Mouse (Mus musculus) forebrain, embryonic 15.5 days (tissue): ENCODE measurements around the gene Sdsl. TPM values are rescaled to one million over a fixed set of nuclear protein-coding genes. Genes with fewer than 3 reads are reported as not detected.

ENCODE experiments used
- ATAC-seq: fragments of 200-750 bp; cut with Nextera tagmentation; replicated peaks from 2 replicates; pipeline ENCODE4 v1.8.0; 2017; ENCODE audit warnings: mild to moderate bottlenecking, moderate TSS enrichment, moderate library complexity
- H3K27ac ChIP-seq: fragments of 300-500 bp; sonication (generic); replicated peaks from 2 replicates; pipeline ENCODE4 v1.5.1; 2015; ENCODE audit warnings: mild to moderate bottlenecking, inconsistent platforms
- H3K27me3 ChIP-seq: fragments of 300-500 bp; sonication (generic); 2 replicates; pipeline ENCODE4 v1.6.1; 2015; ENCODE audit warnings: inconsistent platforms
- H3K36me3 ChIP-seq: fragments of 300-500 bp; sonication (generic); 2 replicates; pipeline ENCODE4 v1.6.1; 2015; ENCODE audit warnings: mild to moderate bottlenecking, inconsistent platforms
- H3K4me1 ChIP-seq: fragments of 300-500 bp; sonication (generic); 2 replicates; pipeline ENCODE4 v1.6.1; 2015; ENCODE audit warnings: inconsistent platforms
- H3K4me2 ChIP-seq: fragments of 300-500 bp; sonication (generic); replicated peaks from 2 replicates; pipeline ENCODE4 v1.6.1; 2015; ENCODE audit warnings: mild to moderate bottlenecking, inconsistent platforms
- H3K4me3 ChIP-seq: fragments of 300-500 bp; sonication (generic); 2 replicates; pipeline ENCODE4 v1.5.1; 2015; ENCODE audit warnings: mild to moderate bottlenecking, inconsistent platforms
- H3K9ac ChIP-seq: fragments of 300-500 bp; sonication (generic); replicated peaks from 2 replicates; pipeline ENCODE4 v1.6.1; 2015; ENCODE audit warnings: mild to moderate bottlenecking, inconsistent platforms
- H3K9me3 ChIP-seq: fragments of 300-500 bp; sonication (generic); 2 replicates; pipeline ENCODE4 v1.6.1; 2016; ENCODE audit warnings: inconsistent platforms
- WGBS: fragments of 180-500 bp; shearing (Covaris S2); methylation state at CpG from one replicate; pipeline ENCODE4 v1.1.7; 2015; ENCODE audit warnings: mixed read lengths; 5-methylcytosine and 5-hydroxymethylcytosine counted together
- polyA plus RNA-seq: library from polyadenylated mRNA; unstranded; fragments of >200 nt; fragmentation: Nextera tagmentation; extraction: Ambion mirVana; gene quantifications from 2 replicates; pipeline ENCODE4 v1.2.1, GENCODE M21; 2015

Sdsl gene
- polyA plus RNA-seq, 1 experiment from 2014 or later = 2.6 TPM

DNA sequence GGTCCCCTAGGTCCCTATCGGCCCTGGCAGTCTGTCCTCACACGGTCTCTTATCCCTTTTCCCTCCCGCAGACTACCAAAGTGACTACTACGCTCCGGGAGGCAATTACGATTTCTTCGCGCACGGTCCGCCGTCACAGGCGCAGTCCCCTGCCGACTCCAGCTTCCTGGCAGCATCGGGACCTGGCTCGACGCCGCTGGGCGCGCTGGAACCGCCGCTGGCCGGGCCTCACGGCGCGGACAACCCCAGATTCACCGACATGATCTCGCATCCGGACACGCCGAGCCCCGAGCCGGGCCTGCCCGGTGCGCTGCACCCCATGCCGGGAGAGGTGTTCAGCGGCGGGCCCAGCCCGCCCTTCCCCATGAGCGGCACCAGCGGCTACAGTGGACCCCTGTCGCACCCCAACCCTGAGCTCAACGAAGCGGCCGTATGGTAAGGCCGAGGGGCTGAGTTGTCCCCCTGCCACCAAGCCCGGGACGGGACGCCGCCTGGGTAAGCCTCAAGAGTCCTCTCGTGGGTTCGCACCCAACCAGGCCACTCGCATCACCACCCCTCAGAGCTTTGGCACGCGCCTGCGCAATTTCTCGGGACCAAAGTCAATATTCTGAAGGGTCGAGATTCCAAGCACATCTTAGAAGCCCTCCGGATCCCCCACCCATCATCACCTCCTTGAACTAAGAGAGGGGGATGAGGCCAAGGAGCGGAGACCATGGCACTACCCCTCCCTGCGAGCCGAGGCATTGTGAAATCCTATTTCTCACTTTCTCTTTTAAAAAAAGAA is 32.5 kb downstream of the Sdsl start:
- Histone ChIP-seq H3K36me3 (no peaks in the 10 kb centered on the region), H3K9ac (peak overlapping the region; percentile 19; the same call in 1 of the 2 replicates), H3K4me1 (peaks cover 43% of the 10 kb centered on the region), H3K27me3 (peaks cover 50% of the 10 kb centered on the region), H3K27ac (no peak overlapping the region), H3K4me3 (peak overlapping the region; percentile 26), H3K4me2 (peak overlapping the region; percentile 41), H3K9me3 (no peaks in the 10 kb centered on the region)
- no peak; the same call in 1 of the 2 replicates for ATAC-seq
- 13% methylated on average over 61 of the region's 61 CpGs for WGBS

DNA sequence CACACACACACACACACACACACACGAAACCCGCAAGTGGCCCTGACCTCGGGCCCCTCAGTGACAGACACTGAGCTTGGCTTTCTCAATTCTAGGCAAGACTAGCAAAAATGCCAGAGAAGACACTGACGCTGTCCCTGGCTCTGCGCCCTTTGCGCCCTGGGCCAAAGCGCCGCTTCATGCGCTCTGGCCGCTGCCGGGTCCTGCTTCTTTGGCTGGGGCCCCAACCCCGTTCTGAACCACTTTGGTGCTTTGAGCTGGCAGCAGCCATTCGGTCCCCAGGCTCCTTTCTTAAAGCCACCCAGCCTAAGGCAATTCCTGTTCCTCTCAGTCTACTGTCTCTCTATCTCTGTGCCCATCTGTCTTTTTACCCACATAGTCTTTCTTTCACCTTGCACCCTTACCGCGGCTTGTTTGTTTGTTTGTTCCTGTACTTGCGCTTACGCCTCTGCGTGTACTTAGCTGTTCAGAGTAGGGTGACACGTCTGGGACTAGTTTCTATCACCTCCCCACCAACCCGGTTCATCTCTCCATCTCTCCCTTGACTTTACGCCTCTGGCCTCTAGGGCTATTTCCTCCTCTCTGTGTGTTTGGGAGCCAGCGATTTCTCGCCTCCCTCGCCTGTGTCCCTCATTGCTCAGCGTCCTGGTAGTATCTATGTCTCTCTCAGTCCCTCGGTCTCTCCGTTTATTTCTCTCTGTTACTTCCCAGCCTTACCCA is 33.5 kb downstream of the Sdsl start:
- Histone ChIP-seq H3K9ac (0 out of 2 replicates have a peak overlapping the region, but pooled peaks have one; percentile 19), H3K9me3 (no peaks in the 10 kb centered on the region), H3K4me3 (peak overlapping the region; percentile 8; the same call in 1 of the 2 replicates), H3K36me3 (no peaks in the 10 kb centered on the region), H3K27me3 (peaks cover 59% of the 10 kb centered on the region), H3K4me2 (peak overlapping the region; percentile 41), H3K4me1 (peaks cover 43% of the 10 kb centered on the region), H3K27ac (no peak overlapping the region)
- no peak for ATAC-seq
- 23% methylated on average over 27 of the region's 27 CpGs for WGBS

DNA sequence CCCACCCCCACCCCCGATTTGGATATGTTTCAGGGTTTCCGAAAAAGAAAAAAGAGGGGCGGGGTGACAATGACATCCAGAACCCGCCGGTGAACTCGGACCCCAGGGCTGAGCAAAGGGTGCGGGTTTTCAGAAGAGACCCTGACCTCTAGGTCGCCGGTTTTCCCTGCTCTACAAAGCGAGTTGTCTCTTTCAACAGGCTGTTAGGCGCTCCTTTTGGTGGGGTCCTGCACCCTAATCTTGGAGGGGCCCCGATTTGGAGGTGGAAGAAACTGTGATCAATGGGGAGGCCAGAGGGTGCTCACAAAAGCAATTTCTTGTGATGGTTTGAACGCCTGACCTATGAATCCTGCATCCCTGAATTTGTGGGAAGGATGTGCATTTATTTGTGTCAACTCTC is 34.1 kb downstream of the Sdsl start:
- peaks cover 66% of the 10 kb centered on the region for H3K27me3 ChIP-seq
- no peak overlapping the region for H3K9ac ChIP-seq
- no peaks in the 10 kb centered on the region for H3K36me3 ChIP-seq
- H3K4me1 ChIP-seq = peaks cover 43% of the 10 kb centered on the region
- WGBS = 5% methylated on average over 13 of the region's 13 CpGs
- ATAC-seq = no peak
- no peak overlapping the region for H3K4me2 ChIP-seq
- no peak overlapping the region for H3K27ac ChIP-seq
- 0 out of 2 replicates have a peak overlapping the region, but pooled peaks have one; percentile 22 for H3K4me3 ChIP-seq
- no peaks in the 10 kb centered on the region for H3K9me3 ChIP-seq

DNA sequence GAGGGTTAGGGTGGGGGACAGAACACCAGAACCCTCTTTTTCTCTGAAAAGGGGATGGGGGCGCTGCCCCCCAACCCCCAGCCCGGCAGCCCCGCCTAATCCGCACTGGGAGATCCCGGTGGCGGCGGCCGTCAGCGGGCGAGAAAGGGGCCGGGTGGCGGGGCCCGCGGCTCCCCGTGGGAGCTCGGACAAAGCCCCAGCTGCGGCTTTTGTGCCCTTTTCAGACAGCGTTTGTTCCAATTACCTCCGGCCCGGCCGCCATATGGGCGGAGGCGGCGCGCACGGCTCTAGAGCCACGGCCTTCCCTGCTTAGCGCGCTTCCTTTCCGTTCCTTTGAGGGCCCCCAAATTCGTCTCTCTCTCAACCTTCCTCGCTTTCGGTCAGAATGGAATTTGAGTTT is 34.6 kb downstream of the Sdsl start:
- Histone ChIP-seq H3K9me3 (no peaks in the 10 kb centered on the region), H3K4me2 (peak overlapping the region; percentile 23), H3K4me1 (peaks cover 43% of the 10 kb centered on the region), H3K27me3 (peaks cover 70% of the 10 kb centered on the region), H3K4me3 (peak overlapping the region; percentile 22), H3K27ac (peak overlapping the region; percentile 38; the same call in 1 of the 2 replicates), H3K9ac (no peak overlapping the region), H3K36me3 (no peaks in the 10 kb centered on the region)
- no peak for ATAC-seq
- 1% methylated on average over 33 of the region's 33 CpGs for WGBS

DNA sequence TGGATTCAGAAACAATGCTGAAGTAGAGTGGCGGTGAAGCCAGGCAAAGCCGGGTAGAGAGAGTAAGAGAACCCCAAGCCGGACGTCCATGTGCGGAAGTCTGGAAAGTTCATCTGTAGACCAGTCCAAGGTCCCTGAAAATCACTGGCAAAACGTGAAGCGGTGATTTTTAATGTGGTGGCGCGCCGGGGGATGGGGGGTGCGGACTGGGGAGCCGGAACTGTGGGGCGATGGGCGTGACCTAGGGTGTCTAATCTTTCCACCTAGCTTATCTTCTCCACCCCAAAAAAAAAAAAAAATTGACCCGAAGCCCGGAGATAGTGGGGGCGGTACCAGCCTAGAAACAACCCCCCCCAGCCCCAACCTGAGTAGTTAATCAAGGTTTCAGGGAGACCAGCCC is 35.1 kb downstream of the Sdsl start:
- no peak for ATAC-seq
- peak overlapping the region; percentile 23 for H3K4me2 ChIP-seq

DNA sequence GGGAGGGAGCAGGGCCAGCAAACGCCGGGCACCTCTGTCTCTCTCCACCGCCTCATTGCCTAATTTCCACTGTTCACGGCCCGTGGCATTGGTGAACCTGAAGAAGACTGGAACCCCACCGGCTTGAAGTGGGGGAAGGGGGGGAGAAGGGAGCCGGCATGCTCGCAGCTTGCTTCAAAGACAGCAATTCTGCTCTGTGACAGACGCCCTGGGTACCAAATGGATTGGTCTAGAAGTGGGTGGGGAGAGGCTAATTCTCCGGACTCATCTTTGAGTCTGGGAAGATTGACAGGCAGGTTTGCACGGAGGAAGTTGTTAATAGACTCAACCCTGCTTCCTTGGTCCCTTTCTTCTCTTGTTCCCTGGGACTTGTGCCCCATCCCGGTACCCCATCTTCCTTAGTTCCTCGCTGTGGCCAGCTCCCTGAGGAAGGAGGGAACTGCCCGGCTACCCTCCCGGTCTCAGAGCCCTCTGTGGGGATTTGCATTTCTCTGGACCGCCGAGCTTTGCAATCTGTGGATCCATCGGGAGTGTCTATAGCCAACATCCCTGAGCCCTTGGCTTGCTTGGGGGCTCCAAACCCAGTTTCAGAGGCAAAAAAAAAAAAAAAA is 35.6 kb downstream of the Sdsl start:
- Histone ChIP-seq H3K4me1 (peaks cover 47% of the 10 kb centered on the region), H3K36me3 (no peaks in the 10 kb centered on the region), H3K9me3 (no peaks in the 10 kb centered on the region), H3K27me3 (peaks cover 78% of the 10 kb centered on the region), H3K4me2 (no peak overlapping the region), H3K9ac (no peak overlapping the region), H3K27ac (no peak overlapping the region; the same call in 1 of the 2 replicates), H3K4me3 (no peak overlapping the region)
- 1% methylated on average over 18 of the region's 18 CpGs for WGBS
- ATAC-seq = no peak

More for the DNA sequence above, 35.1 kb downstream of the Sdsl start:
- WGBS = under 1% methylated on average over 17 of the region's 17 CpGs
- Histone ChIP-seq H3K27ac (peak overlapping the region; percentile 38; the same call in 1 of the 2 replicates), H3K27me3 (peaks cover 73% of the 10 kb centered on the region), H3K9ac (no peak overlapping the region), H3K4me1 (peaks cover 43% of the 10 kb centered on the region), H3K36me3 (no peaks in the 10 kb centered on the region), H3K4me3 (peak overlapping the region; percentile 22), H3K9me3 (no peaks in the 10 kb centered on the region)

DNA sequence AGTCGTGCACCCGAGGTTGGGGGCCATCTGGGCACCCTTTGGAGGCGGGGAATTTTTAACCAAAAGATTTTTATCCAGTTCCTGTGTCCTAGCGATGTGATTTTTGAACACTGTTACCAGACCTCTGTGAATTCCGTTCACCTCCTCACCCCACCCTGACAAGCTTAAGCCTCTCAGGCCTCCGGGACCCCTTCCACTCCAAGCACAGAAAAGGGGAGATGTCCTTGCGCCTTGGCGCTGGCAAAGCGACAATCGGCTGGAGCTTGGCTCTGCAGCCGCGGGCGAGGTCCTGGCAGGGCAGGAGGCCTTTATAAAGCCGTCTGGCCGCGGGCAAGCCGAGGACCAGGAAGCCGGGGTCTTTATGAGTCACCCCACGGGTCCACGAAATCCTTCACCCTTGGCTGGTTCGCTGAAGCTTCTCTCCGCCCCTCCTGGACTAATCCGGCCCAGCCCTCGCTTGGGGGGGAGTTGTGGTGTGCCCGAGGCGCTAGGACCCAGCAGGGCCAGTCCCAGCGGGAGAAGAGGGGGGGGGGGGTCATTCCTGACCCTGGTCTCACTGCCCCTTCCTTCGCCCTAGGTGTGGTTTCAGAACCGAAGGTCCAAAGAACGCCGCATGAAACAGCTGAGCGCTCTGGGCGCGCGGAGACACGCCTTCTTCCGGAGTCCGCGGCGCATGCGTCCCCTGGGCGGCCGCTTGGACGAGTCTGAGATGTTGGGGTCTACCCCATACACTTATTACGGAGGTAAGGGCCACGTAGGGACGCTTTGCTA is 36.7 kb downstream of the Sdsl start:
- H3K9me3 ChIP-seq = no peaks in the 10 kb centered on the region
- no peaks in the 10 kb centered on the region for H3K36me3 ChIP-seq
- no peak overlapping the region for H3K9ac ChIP-seq
- H3K4me1 ChIP-seq = peaks cover 54% of the 10 kb centered on the region
- H3K27me3 ChIP-seq = peaks cover 89% of the 10 kb centered on the region
- H3K27ac ChIP-seq = no peak overlapping the region
- no peak for ATAC-seq
- peak overlapping the region; percentile 53 for H3K4me2 ChIP-seq
- peak overlapping the region; percentile 37 for H3K4me3 ChIP-seq
- WGBS = 1% methylated on average over 47 of the region's 47 CpGs

DNA sequence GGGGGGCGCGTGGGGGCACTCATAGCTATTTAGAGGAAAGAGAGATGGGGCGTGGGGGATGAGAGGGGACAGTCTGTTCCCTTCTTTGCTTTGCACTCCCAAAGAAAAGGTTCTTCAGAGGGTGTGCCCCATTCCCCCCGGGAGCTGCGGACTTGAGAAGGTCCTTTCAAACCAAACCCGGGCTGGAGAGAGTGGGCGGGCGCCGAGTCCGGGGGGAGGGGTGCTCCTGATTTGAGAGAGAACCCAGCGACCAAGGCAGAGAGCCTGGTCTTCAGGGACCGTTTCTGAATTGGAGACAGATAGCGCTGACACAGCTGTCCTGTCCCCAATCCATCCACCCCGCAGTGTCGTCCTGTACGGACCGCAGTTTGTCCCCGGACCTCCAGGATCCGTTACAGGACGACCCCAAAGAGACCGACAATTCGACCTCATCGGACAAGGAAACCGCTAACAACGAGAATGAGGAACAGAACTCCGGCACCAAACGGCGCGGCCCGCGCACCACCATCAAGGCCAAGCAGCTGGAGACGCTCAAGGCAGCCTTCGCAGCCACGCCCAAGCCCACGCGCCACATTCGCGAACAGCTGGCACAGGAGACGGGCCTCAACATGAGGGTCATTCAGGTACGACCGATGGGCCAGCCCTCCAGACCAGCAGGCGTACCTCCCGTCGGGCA is 37.5 kb downstream of the Sdsl start:
- Histone ChIP-seq H3K4me3 (peak overlapping the region; percentile 37), H3K27me3 (peaks cover 92% of the 10 kb centered on the region), H3K36me3 (no peaks in the 10 kb centered on the region), H3K4me1 (peaks cover 51% of the 10 kb centered on the region), H3K4me2 (peak overlapping the region; percentile 53; the same call in 1 of the 2 replicates), H3K9ac (no peak overlapping the region), H3K27ac (no peak overlapping the region), H3K9me3 (no peaks in the 10 kb centered on the region)
- WGBS = 1% methylated on average over 44 of the region's 44 CpGs
- ATAC-seq = no peak

DNA sequence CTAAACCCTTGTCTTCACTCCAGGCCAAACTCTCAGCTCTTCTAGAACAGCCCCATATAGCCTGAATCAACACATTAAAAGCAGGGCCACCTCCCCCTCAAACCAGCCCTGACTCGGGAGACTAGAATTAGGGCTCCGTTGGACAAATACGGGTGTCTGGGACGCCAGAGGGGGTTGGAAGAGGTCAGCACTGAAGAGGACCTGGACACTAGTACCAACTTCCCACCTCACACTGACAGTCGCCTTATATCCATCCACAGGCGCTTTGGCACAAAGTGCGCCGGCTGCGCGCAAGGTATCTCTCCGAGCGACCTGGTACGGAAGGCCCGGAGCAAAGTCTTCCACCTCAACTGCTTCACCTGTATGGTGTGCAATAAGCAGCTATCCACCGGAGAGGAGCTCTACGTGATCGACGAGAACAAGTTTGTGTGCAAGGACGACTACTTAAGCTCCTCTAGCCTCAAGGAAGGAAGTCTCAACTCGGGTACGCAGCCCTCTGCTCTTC is 38.3 kb downstream of the Sdsl start:
- 0 out of 2 replicates have a peak overlapping the region, but pooled peaks have one; percentile 15 for H3K4me3 ChIP-seq
- H3K9ac ChIP-seq = no peak overlapping the region
- peaks cover 42% of the 10 kb centered on the region for H3K4me1 ChIP-seq
- peaks cover 92% of the 10 kb centered on the region for H3K27me3 ChIP-seq
- no peak for ATAC-seq
- no peaks in the 10 kb centered on the region for H3K9me3 ChIP-seq
- H3K36me3 ChIP-seq = no peaks in the 10 kb centered on the region
- no peak overlapping the region for H3K27ac ChIP-seq
- H3K4me2 ChIP-seq = no peak overlapping the region
- WGBS = 6% methylated on average over 21 of the region's 21 CpGs

DNA sequence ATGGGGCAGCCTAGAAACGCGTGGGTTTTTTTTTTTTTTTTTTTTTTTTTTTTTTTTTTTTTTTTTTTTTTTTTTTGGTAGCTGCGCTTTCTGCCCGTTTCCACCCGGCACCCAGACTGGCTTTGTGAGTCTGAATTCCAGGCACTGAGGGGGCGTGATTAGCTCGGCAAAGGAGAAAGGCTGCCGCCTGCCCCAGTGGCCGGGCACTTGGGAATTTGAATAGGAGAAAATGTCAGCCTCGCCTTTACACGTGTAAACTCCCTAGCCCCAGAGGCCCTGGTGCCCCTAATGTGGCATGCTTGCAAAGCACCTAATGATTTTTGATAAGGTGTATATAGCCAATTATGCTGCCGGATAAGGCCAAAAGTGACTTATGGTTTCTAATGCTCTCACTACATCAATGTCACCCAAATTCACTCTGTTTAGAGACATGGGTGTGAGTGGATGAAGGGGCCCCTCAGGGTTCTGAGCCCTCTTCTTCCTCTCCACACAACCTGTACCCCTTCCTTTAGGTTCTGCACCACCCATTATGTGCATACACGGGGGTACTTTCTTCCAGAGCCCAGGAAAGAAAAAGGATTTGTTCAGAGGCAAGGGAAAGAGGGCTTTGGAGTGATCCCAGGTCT is 39.4 kb downstream of the Sdsl start:
- Histone ChIP-seq H3K27ac (no peak overlapping the region), H3K4me3 (peak overlapping the region; percentile 34), H3K36me3 (no peaks in the 10 kb centered on the region), H3K4me2 (no peak overlapping the region), H3K27me3 (peaks cover 89% of the 10 kb centered on the region), H3K9me3 (no peaks in the 10 kb centered on the region), H3K9ac (no peak overlapping the region), H3K4me1 (peaks cover 40% of the 10 kb centered on the region)
- 0% methylated on average over 13 of the region's 13 CpGs for WGBS
- no peak for ATAC-seq
